Mouse (Mus musculus) liver, embryonic 16.5 days (tissue): ENCODE measurements around the gene Top2b. TPM values are rescaled to one million over a fixed set of nuclear protein-coding genes. Genes with fewer than 3 reads are reported as not detected.

Experiments used
- ATAC-seq: fragments of 200-750 bp; cut with Nextera tagmentation; 2 replicates; pipeline ENCODE4 v1.8.0; 2017; ENCODE audit warnings: low read depth, mild to moderate bottlenecking, moderate number of reproducible peaks, moderate library complexity
- H3K27ac ChIP-seq: fragments of 300-500 bp; sonication (generic); 2 replicates; pipeline ENCODE4 v1.5.1; 2014; ENCODE audit warnings: mild to moderate bottlenecking, low read length
- H3K27me3 ChIP-seq: fragments of 300-500 bp; sonication (generic); 2 replicates; pipeline ENCODE4 v1.6.1; 2014; ENCODE audit warnings: low read depth, low read length, mixed read lengths; ENCODE audit not compliant: control insufficient read depth, insufficient read depth
- H3K36me3 ChIP-seq: fragments of 300-500 bp; sonication (generic); 2 replicates; pipeline ENCODE4 v1.6.1; 2014; ENCODE audit warnings: mild to moderate bottlenecking; ENCODE audit not compliant: control insufficient read depth, insufficient read depth
- H3K4me1 ChIP-seq: fragments of 300-500 bp; sonication (generic); 2 replicates; pipeline ENCODE4 v1.6.1; 2014; ENCODE audit warnings: low read depth, low read length, mixed read lengths; ENCODE audit not compliant: control insufficient read depth
- H3K4me2 ChIP-seq: fragments of 300-500 bp; sonication (generic); 2 replicates; pipeline ENCODE4 v1.6.1; 2014; ENCODE audit warnings: low read depth, low read length, mixed read lengths
- H3K4me3 ChIP-seq: fragments of 300-500 bp; sonication (generic); 2 replicates; pipeline ENCODE4 v1.5.1; 2014; ENCODE audit warnings: low read depth, mild to moderate bottlenecking, low read length
- H3K9ac ChIP-seq: fragments of 300-500 bp; sonication (generic); 2 replicates; pipeline ENCODE4 v1.6.1; 2014; ENCODE audit warnings: low read depth, low read length
- H3K9me3 ChIP-seq: fragments of 300-500 bp; sonication (generic); replicated peaks from 2 replicates; pipeline ENCODE4 v1.6.1; 2016; ENCODE audit warnings: low read length; ENCODE audit not compliant: control insufficient read depth
- WGBS: fragments of 180-500 bp; shearing (Covaris S2); extraction: QIAGEN DNeasy Blood & Tissue Kit; methylation state at CpG from one replicate; pipeline ENCODE4 v1.1.7; 2014; ENCODE audit not compliant: insufficient replicate concordance; 5-methylcytosine and 5-hydroxymethylcytosine counted together
- polyA plus RNA-seq: library from polyadenylated mRNA; unstranded; fragments of >200 nt; fragmentation: Nextera tagmentation; extraction: Ambion mirVana; gene quantifications from 2 replicates; pipeline ENCODE4 v1.2.1, GENCODE M21; 2015

Top2b gene
- polyA plus RNA-seq, 1 experiment from 2014 or later = 12.5 TPM

DNA sequence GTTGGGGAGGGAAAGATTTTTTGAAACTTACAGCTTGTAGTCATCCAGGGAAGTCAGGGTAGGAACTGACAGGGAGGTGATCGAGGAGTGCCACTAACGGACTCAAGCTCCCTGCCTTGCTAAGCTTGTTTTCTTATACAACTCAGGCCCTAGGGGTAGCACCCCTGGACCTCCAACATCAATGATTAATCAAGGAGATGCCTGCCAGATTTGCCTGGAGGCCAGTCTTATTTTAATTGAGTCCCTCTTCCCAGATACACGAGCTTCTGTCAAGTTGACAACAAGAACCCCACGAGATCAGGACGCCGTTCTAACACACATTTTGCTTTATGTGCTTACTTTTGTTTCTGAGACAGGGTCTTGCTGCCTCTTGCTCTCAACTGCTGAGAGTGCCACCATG is 115.6 kb downstream of the Top2b start:
- no peaks in the 10 kb centered on the region; the same call in 1 of the 2 replicates for H3K4me1 ChIP-seq
- no peak overlapping the region for H3K4me2 ChIP-seq
- H3K9ac ChIP-seq = no peak overlapping the region
- H3K27ac ChIP-seq = no peak overlapping the region
- ATAC-seq = no peak
- no peaks in the 10 kb centered on the region for H3K36me3 ChIP-seq
- H3K9me3 ChIP-seq = no peaks in the 10 kb centered on the region
- no peaks in the 10 kb centered on the region for H3K27me3 ChIP-seq
- no peak overlapping the region for H3K4me3 ChIP-seq
- WGBS = 59% methylated on average over 6 of the region's 6 CpGs

DNA sequence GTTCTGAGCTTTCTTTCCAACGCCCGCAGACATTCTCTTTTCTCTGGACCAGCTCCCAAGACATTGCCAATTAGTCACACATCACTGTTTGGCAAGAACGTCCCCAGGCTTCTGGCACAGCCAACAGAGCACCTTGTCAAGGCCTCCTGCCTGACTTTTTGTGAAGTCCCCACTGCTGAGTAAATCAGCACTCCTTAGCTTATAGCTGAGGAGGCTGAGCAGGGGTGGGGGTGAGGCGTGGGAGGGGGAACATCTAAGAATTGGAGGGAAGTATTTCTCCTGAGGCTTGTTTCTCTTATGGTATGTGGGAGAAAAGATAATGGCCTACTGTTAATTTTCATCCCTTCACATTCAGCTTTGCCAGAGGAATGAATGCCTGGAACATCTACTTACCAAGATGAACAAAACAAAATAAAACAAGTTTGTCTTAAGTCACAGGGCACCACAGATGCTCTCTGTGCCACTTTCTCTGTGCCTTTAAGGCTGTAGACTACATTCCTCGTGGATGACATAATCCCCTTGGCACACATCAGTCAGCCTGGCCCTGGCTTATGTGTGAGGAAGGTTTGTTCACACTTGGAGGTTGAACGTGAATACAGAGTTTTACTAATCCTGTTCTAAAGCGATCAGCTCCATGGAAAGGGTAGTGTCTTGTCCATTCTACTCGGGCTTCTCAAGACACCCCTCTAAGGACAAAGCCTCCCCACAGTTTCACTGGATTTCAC is 118.8 kb downstream of the Top2b start:
- H3K27me3 ChIP-seq = no peaks in the 10 kb centered on the region
- 55% methylated on average over 8 of the region's 8 CpGs for WGBS
- H3K36me3 ChIP-seq = no peaks in the 10 kb centered on the region
- no peak overlapping the region for H3K9ac ChIP-seq
- no peak overlapping the region for H3K27ac ChIP-seq
- H3K4me2 ChIP-seq = no peak overlapping the region
- H3K9me3 ChIP-seq = no peaks in the 10 kb centered on the region
- H3K4me3 ChIP-seq = no peak overlapping the region
- no peaks in the 10 kb centered on the region; the same call in 1 of the 2 replicates for H3K4me1 ChIP-seq
- ATAC-seq = no peak

Other genes with a start within 250 kb of the Top2b start
- 17.8 and 21.5 TPM in 2 replicates for gene Ngly1, start 115.9 kb upstream of the Top2b start, polyA plus RNA-seq
- 2.6 and 2.8 TPM in 2 replicates for gene Oxsm, start 115.4 kb upstream of the Top2b start, polyA plus RNA-seq